Mouse (Mus musculus): ENCODE measurements around the gene Tbc1d14.

GRCm38 (mm10) chr5:36614124-36614523 is 21.0 kb upstream of the Tbc1d14 start:
- TF ChIP-seq MAFK (IDR thresholded peaks at IDR 0.05; ENCODE audit: insufficient read depth, low read depth, low read length) (no peak), CHD2 (IDR thresholded peaks at IDR 0.05; ENCODE audit: low read depth, low read length) (no peak), HCFC1 (IDR thresholded peaks at IDR 0.05; ENCODE audit: borderline replicate concordance, insufficient read depth, low read length) (no peak)
